9 mouse cellular contexts compared by ENCODE assay signal in genomic region chr12:102703441-102703840, GRCm38 (mm10). TPM values are rescaled to one million over a fixed set of nuclear protein-coding genes. Genes with fewer than 3 reads are reported as not detected.
A peak's percentile ranks its signal among the peaks of the same experiment; 100 is the strongest.
DNase-seq lines count a peak whose midpoint lies in the region; ATAC-seq and TF ChIP-seq lines count a peak whose summit lies in the region.
"Had no signal": no experiment of that assay in that cellular context is flagged by ENCODE, and none has a peak within 500 bp of the region (broad histone marks: within the 10 kb centered on the region; RNA-seq: fewer than 3 reads in every experiment).

No protein-coding gene starts in this region.

- H3K9ac ChIP-seq in heart, embryonic 12.5 days = peak overlapping the region; percentile 44; the same call in 1 of the 2 replicates
- H3K9ac ChIP-seq in MEL (ENCODE audit: control insufficient read depth, low read depth, low read length, poor library complexity, severe bottlenecking) = peak overlapping the region; percentile 84
- H3K9ac ChIP-seq in forebrain, postnatal 0 days = peak overlapping the region; percentile 90
- H3K9ac ChIP-seq in liver, postnatal 0 days (replicated peaks) = no peak overlapping the region; the same call in 1 of the 2 replicates

- no peak for TF ChIP-seq CTCF in MEL (IDR thresholded peaks at IDR 0.05 in 2 of 3, conservative IDR thresholded peaks at IDR 0.05 in 1 of 3; ENCODE audit: control insufficient read depth in 1 of 3, insufficient read depth in 1 of 3, low read depth in 2 of 3, low read length in 3 of 3, poor library complexity in 1 of 3, severe bottlenecking in 1 of 3)
- TF ChIP-seq CTCF in forebrain, postnatal 0 days (IDR thresholded peaks at IDR 0.05; ENCODE audit: low read depth) = no peak
- no peak for TF ChIP-seq CTCF in liver, postnatal 0 days (IDR thresholded peaks at IDR 0.05; ENCODE audit: low read depth)

- peaks cover 33% of the 10 kb centered on the region for H3K79me2 ChIP-seq in MEL (ENCODE audit: control insufficient read depth, insufficient read depth, low read length, poor library complexity)

- H3K4me2 ChIP-seq in heart, embryonic 12.5 days = peak overlapping the region; percentile 98
- peak overlapping the region; percentile 79 for H3K4me2 ChIP-seq in forebrain, postnatal 0 days (ENCODE audit: low read depth)
- H3K4me2 ChIP-seq in liver, postnatal 0 days (ENCODE audit: low read depth, low read length) = peak overlapping the region; percentile 99

- no peak for DNase-seq in heart, postnatal 36 days
- DNase-seq in MEL (ENCODE audit: low read depth, low spot score) = no peak
- no peak for DNase-seq in forebrain, postnatal 0 days
- DNase-seq in liver, postnatal 0 days = no peak
- no peak for DNase-seq in left cerebral cortex, adult 18-20 months (ENCODE audit: low spot score in 2 of 2)
- DNase-seq in adrenal gland, postnatal 25 days = no peak
- DNase-seq in frontal cortex, adult 2 months (ENCODE audit: extremely low spot score in 1 of 2, low spot score in 1 of 2) = no peak
- DNase-seq: right cerebral cortex, postnatal 14 days had no signal

- H3K4me1 ChIP-seq in heart, embryonic 12.5 days (replicated peaks) = peaks cover 40% of the 10 kb centered on the region
- H3K4me1 ChIP-seq in MEL (ENCODE audit: control insufficient read depth in 1 of 2, insufficient read depth in 2 of 2, low read length in 2 of 2) = peaks cover 9 to 20% of the 10 kb centered on the region in 2 experiments
- H3K4me1 ChIP-seq in forebrain, postnatal 0 days (ENCODE audit: insufficient read depth) = peaks cover 36% of the 10 kb centered on the region
- peaks cover 54% of the 10 kb centered on the region for H3K4me1 ChIP-seq in liver, postnatal 0 days (ENCODE audit: insufficient read depth)

- TF ChIP-seq RAD21 in MEL (IDR thresholded peaks at IDR 0.05; ENCODE audit: low read depth, low read length) = no peak

- WGBS in heart, embryonic 12.5 days = 55% methylated on average over 6 of the region's 6 CpGs
- 11% methylated on average over 6 of the region's 6 CpGs for WGBS in forebrain, postnatal 0 days
- WGBS in liver, postnatal 0 days (ENCODE audit: insufficient replicate concordance) = 45% methylated on average over 6 of the region's 6 CpGs

- H3K4me3 ChIP-seq in heart, embryonic 12.5 days = peak overlapping the region; percentile 77
- H3K4me3 ChIP-seq in MEL (ENCODE audit: control insufficient read depth in 1 of 2, insufficient read depth in 1 of 2, low read depth in 2 of 2, low read length in 2 of 2) = peak overlapping the region; percentile 93 to 98
- H3K4me3 ChIP-seq in forebrain, postnatal 0 days (ENCODE audit: low read depth, low read length) = peak overlapping the region; percentile 88
- peak overlapping the region; percentile 85 for H3K4me3 ChIP-seq in liver, postnatal 0 days (ENCODE audit: low read depth, low read length)

- no peak for TF ChIP-seq EP300 in MEL (IDR thresholded peaks at IDR 0.05; ENCODE audit: low read depth in 1 of 2, low read length in 2 of 2)
- TF ChIP-seq EP300 in liver, postnatal 0 days (IDR thresholded peaks at IDR 0.05; ENCODE audit: low read depth) = no peak

- no peak for ATAC-seq in heart, embryonic 12.5 days (ENCODE audit: insufficient number of reproducible peaks, low FRiP score)
- ATAC-seq in forebrain, postnatal 0 days = no peak
- ATAC-seq in liver, postnatal 0 days = no peak

- 0 out of 2 replicates have a peak, but pooled peaks cover 3% of the 10 kb centered on the region for H3K27me3 ChIP-seq in heart, embryonic 12.5 days (replicated peaks)
- H3K27me3 ChIP-seq in MEL (ENCODE audit: control insufficient read depth in 1 of 2, insufficient read depth in 2 of 2, low read length in 2 of 2) = no peaks in the 10 kb centered on the region
- no peaks in the 10 kb centered on the region for H3K27me3 ChIP-seq in forebrain, postnatal 0 days (ENCODE audit: insufficient read depth, low read length)
- H3K27me3 ChIP-seq in liver, postnatal 0 days (ENCODE audit: insufficient read depth, low read length) = no peaks in the 10 kb centered on the region

- no peak for TF ChIP-seq POLR2A in MEL (IDR thresholded peaks at IDR 0.05; ENCODE audit: control insufficient read depth in 1 of 2, insufficient read depth in 1 of 2, low read depth in 1 of 2, low read length in 2 of 2, poor library complexity in 1 of 2)

- intact Hi-C loops in heart, postnatal 36 days (cut with DNase I) = no loop called here

- no peak overlapping the region for H3K27ac ChIP-seq in heart, embryonic 12.5 days (ENCODE audit: poor library complexity, severe bottlenecking)
- peak overlapping the region; percentile 66 for H3K27ac ChIP-seq in MEL (ENCODE audit: control insufficient read depth, low read depth, low read length)
- H3K27ac ChIP-seq in forebrain, postnatal 0 days (ENCODE audit: low read depth, low read length) = peak overlapping the region; percentile 96
- peak overlapping the region; percentile 98 for H3K27ac ChIP-seq in liver, postnatal 0 days (ENCODE audit: low read depth)

- no peaks in the 10 kb centered on the region for H3K9me3 ChIP-seq in heart, embryonic 12.5 days (replicated peaks)
- H3K9me3 ChIP-seq in MEL (replicated peaks; ENCODE audit: insufficient read depth, low read length) = no peaks in the 10 kb centered on the region
- no peaks in the 10 kb centered on the region for H3K9me3 ChIP-seq in forebrain, postnatal 0 days (ENCODE audit: low read length)
- no peaks in the 10 kb centered on the region for H3K9me3 ChIP-seq in liver, postnatal 0 days (ENCODE audit: low read length)

- no peaks in the 10 kb centered on the region for H3K36me3 ChIP-seq in heart, embryonic 12.5 days
- H3K36me3 ChIP-seq in MEL (ENCODE audit: control insufficient read depth in 1 of 2, insufficient read depth in 2 of 2, low read length in 2 of 2) = peaks cover 0 to 5% of the 10 kb centered on the region in 2 experiments; a peak in 2 of 4 replicates
- H3K36me3 ChIP-seq in forebrain, postnatal 0 days (ENCODE audit: insufficient read depth) = no peaks in the 10 kb centered on the region
- H3K36me3 ChIP-seq in liver, postnatal 0 days (replicated peaks; ENCODE audit: insufficient read depth, low read length) = no peaks in the 10 kb centered on the region

RNA-seq across cellular contexts. Expression of gene Itpk1, which starts 1.3 kb away (rescaled TPM):
- polyA plus RNA-seq in heart, embryonic 12.5 days (2016; fragmentation: Nextera tagmentation; extraction: Ambion mirVana) = 5.5 and 6.9 TPM in 2 replicates
- 1 to 10 TPM; 6.8 to 8.8 TPM for total RNA-seq in heart, postnatal 36 days (2021)
- 10.5 and 12.0 TPM in 2 replicates for total RNA-seq in MEL (2012; rRNA removed)
- polyA plus RNA-seq in MEL (2012; ENCODE audit: insufficient read depth in 1 of 2, insufficient read length in 2 of 2, low read depth in 1 of 2, low replicate concordance in 2 of 2, missing spikeins in 1 of 2) = 10 to 100 TPM in 1 of 2 experiments, not detected in 1; 25.7 TPM
- 47.5 and 66.5 TPM in 2 replicates for total RNA-seq in forebrain, postnatal 0 days (2014; rRNA removed)
- 47.6 and 50.8 TPM in 2 replicates for polyA plus RNA-seq in forebrain, postnatal 0 days (2015; fragmentation: Nextera tagmentation; extraction: Ambion mirVana)
- polyA plus RNA-seq in liver, postnatal 0 days (2015; fragmentation: Nextera tagmentation; extraction: Ambion mirVana) = 3.6 TPM in 2 replicates
- 10 to 100 TPM; 56.0 to 63.6 TPM for total RNA-seq in left cerebral cortex, adult 18-20 months (2021)
- total RNA-seq in adrenal gland, postnatal 25 days (2021) = 43.3 and 47.7 TPM in 2 replicates
- polyA plus RNA-seq in frontal cortex, adult 2 months (2012; rRNA removed) = 45.0 and 46.4 TPM in 2 replicates

RNA-seq across cellular contexts. Expression of gene Moap1, which starts 40.0 kb away (rescaled TPM):
- 17.4 and 18.6 TPM in 2 replicates for polyA plus RNA-seq in heart, embryonic 12.5 days (2016; fragmentation: Nextera tagmentation; extraction: Ambion mirVana)
- total RNA-seq in heart, postnatal 36 days (2021) = 1 to 10 TPM; 7.6 to 7.7 TPM
- total RNA-seq in MEL (2012; rRNA removed) = 8.4 and 9.4 TPM in 2 replicates
- 1 to 10 TPM in 1 of 2 experiments, not detected in 1; 8.2 TPM for polyA plus RNA-seq in MEL (2012; ENCODE audit: insufficient read depth in 1 of 2, insufficient read length in 2 of 2, low read depth in 1 of 2, low replicate concordance in 2 of 2, missing spikeins in 1 of 2)
- 35.0 and 47.2 TPM in 2 replicates for total RNA-seq in forebrain, postnatal 0 days (2014; rRNA removed)
- 53.4 and 61.4 TPM in 2 replicates for polyA plus RNA-seq in forebrain, postnatal 0 days (2015; fragmentation: Nextera tagmentation; extraction: Ambion mirVana)
- polyA plus RNA-seq in liver, postnatal 0 days (2015; fragmentation: Nextera tagmentation; extraction: Ambion mirVana) = 4.2 and 4.9 TPM in 2 replicates
- 10 to 100 TPM; 33.1 to 34.5 TPM for total RNA-seq in left cerebral cortex, adult 18-20 months (2021)
- 9.6 and 10.2 TPM in 2 replicates for total RNA-seq in adrenal gland, postnatal 25 days (2021)
- 8.4 and 12.4 TPM in 2 replicates for polyA plus RNA-seq in frontal cortex, adult 2 months (2012; rRNA removed)

RNA-seq across cellular contexts. Expression of gene Tmem251, which starts 40.1 kb away (rescaled TPM):
- 7.1 and 8.2 TPM in 2 replicates for polyA plus RNA-seq in heart, embryonic 12.5 days (2016; fragmentation: Nextera tagmentation; extraction: Ambion mirVana)
- total RNA-seq in heart, postnatal 36 days (2021) = 1 to 10 TPM; 3.7 to 3.9 TPM
- total RNA-seq in MEL (2012; rRNA removed) = 9.0 and 9.3 TPM in 2 replicates
- polyA plus RNA-seq in MEL (2012; ENCODE audit: insufficient read depth in 1 of 2, insufficient read length in 2 of 2, low read depth in 1 of 2, low replicate concordance in 2 of 2, missing spikeins in 1 of 2) = 10 to 100 TPM; 11.4 to 57.5 TPM
- 5.7 and 6.0 TPM in 2 replicates for total RNA-seq in forebrain, postnatal 0 days (2014; rRNA removed)
- 12.9 and 13.1 TPM in 2 replicates for polyA plus RNA-seq in forebrain, postnatal 0 days (2015; fragmentation: Nextera tagmentation; extraction: Ambion mirVana)
- polyA plus RNA-seq in liver, postnatal 0 days (2015; fragmentation: Nextera tagmentation; extraction: Ambion mirVana) = 5.6 and 5.8 TPM in 2 replicates
- 1 to 10 TPM; 5.1 to 5.7 TPM for total RNA-seq in left cerebral cortex, adult 18-20 months (2021)
- 5.5 and 7.6 TPM in 2 replicates for total RNA-seq in adrenal gland, postnatal 25 days (2021)
- 3.9 and 4.4 TPM in 2 replicates for polyA plus RNA-seq in frontal cortex, adult 2 months (2012; rRNA removed)

RNA-seq across cellular contexts. Expression of gene Gm28051, which starts 54.1 kb away (rescaled TPM):
- polyA plus RNA-seq in heart, embryonic 12.5 days (2016; fragmentation: Nextera tagmentation; extraction: Ambion mirVana) = not detected in 2 replicates
- not detected for total RNA-seq in heart, postnatal 36 days (2021)
- total RNA-seq in MEL (2012; rRNA removed) = not detected in 2 replicates
- polyA plus RNA-seq in MEL (2012; ENCODE audit: insufficient read depth in 1 of 2, insufficient read length in 2 of 2, low read depth in 1 of 2, low replicate concordance in 2 of 2, missing spikeins in 1 of 2) = not detected
- total RNA-seq in forebrain, postnatal 0 days (2014; rRNA removed) = not detected in 2 replicates
- polyA plus RNA-seq in forebrain, postnatal 0 days (2015; fragmentation: Nextera tagmentation; extraction: Ambion mirVana) = not detected in 2 replicates
- not detected in 2 replicates for polyA plus RNA-seq in liver, postnatal 0 days (2015; fragmentation: Nextera tagmentation; extraction: Ambion mirVana)
- not detected for total RNA-seq in left cerebral cortex, adult 18-20 months (2021)
- total RNA-seq in adrenal gland, postnatal 25 days (2021) = not detected in 2 replicates
- polyA plus RNA-seq in frontal cortex, adult 2 months (2012; rRNA removed) = not detected in 2 replicates

RNA-seq across cellular contexts. Expression of gene Gon7, which starts 54.2 kb away (rescaled TPM):
- polyA plus RNA-seq in heart, embryonic 12.5 days (2016; fragmentation: Nextera tagmentation; extraction: Ambion mirVana) = 24.4 and 25.2 TPM in 2 replicates
- 1 to 10 TPM; 9.3 to 9.4 TPM for total RNA-seq in heart, postnatal 36 days (2021)
- 33.0 and 33.7 TPM in 2 replicates for total RNA-seq in MEL (2012; rRNA removed)
- polyA plus RNA-seq in MEL (2012; ENCODE audit: insufficient read depth in 1 of 2, insufficient read length in 2 of 2, low read depth in 1 of 2, low replicate concordance in 2 of 2, missing spikeins in 1 of 2) = 100 to 1,000 TPM in 1 of 2 experiments, 10 to 100 TPM in 1; 31.3 to 129 TPM
- total RNA-seq in forebrain, postnatal 0 days (2014; rRNA removed) = 27.1 and 27.7 TPM in 2 replicates
- polyA plus RNA-seq in forebrain, postnatal 0 days (2015; fragmentation: Nextera tagmentation; extraction: Ambion mirVana) = 36.1 and 41.7 TPM in 2 replicates
- polyA plus RNA-seq in liver, postnatal 0 days (2015; fragmentation: Nextera tagmentation; extraction: Ambion mirVana) = 10.8 and 13.0 TPM in 2 replicates
- total RNA-seq in left cerebral cortex, adult 18-20 months (2021) = 10 to 100 TPM; 13.8 to 21.4 TPM
- 14.7 and 22.7 TPM in 2 replicates for total RNA-seq in adrenal gland, postnatal 25 days (2021)
- polyA plus RNA-seq in frontal cortex, adult 2 months (2012; rRNA removed) = 10.7 and 12.4 TPM in 2 replicates
